Mouse (Mus musculus) liver, postnatal 0 days (tissue): Measurements from ENCODE around the gene Map10. TPM values are rescaled to one million over a fixed set of nuclear protein-coding genes. Genes with fewer than 3 reads are reported as not detected.
A peak's percentile ranks its signal among the peaks of the same experiment; 100 is the strongest.

Experiments
- ATAC-seq: fragments of 200-750 bp; cut with Nextera tagmentation; 2 replicates; pipeline ENCODE4 v1.8.0; 2017; ENCODE audit warnings: mild to moderate bottlenecking, moderate library complexity
- DNase-seq: peaks from one replicate; pipeline ENCODE4 v3.0.0-alpha.2; 2016
- H3K27ac ChIP-seq: fragments of 300-500 bp; sonication (generic); 2 replicates; pipeline ENCODE4 v1.5.1; 2014; ENCODE audit warnings: antibody characterized with exemption, moderate library complexity, mild to moderate bottlenecking, low read depth
- H3K27me3 ChIP-seq: fragments of 300-500 bp; sonication (generic); 2 replicates; pipeline ENCODE4 v1.6.1; 2014; ENCODE audit warnings: low read length, control low read depth, mixed read lengths; ENCODE audit not compliant: insufficient read depth
- H3K36me3 ChIP-seq: fragments of 300-500 bp; sonication (generic); replicated peaks from 2 replicates; pipeline ENCODE4 v1.6.1; 2014; ENCODE audit warnings: mild to moderate bottlenecking, control low read depth, low read length, moderate library complexity, mixed read lengths; ENCODE audit not compliant: insufficient read depth
- H3K4me1 ChIP-seq: fragments of 300-500 bp; sonication (generic); 2 replicates; pipeline ENCODE4 v1.6.1; 2014; ENCODE audit warnings: antibody characterized with exemption, mild to moderate bottlenecking, control low read depth; ENCODE audit not compliant: insufficient read depth
- H3K4me2 ChIP-seq: fragments of 300-500 bp; sonication (generic); 2 replicates; pipeline ENCODE4 v1.6.1; 2014; ENCODE audit warnings: low read depth, mild to moderate bottlenecking, low read length, moderate library complexity, mixed read lengths
- H3K4me3 ChIP-seq: fragments of 300-500 bp; sonication (generic); 2 replicates; pipeline ENCODE4 v1.5.1; 2014; ENCODE audit warnings: low read depth, low read length
- H3K9ac ChIP-seq: fragments of 300-500 bp; sonication (generic); replicated peaks from 2 replicates; pipeline ENCODE4 v1.6.1; 2014; ENCODE audit warnings: mild to moderate bottlenecking, moderate library complexity
- H3K9me3 ChIP-seq: fragments of 300-500 bp; sonication (generic); 2 replicates; pipeline ENCODE4 v1.6.1; 2016; ENCODE audit warnings: mild to moderate bottlenecking, control low read depth, low read length, mixed read lengths
- CTCF ChIP-seq: sonication (generic); IDR thresholded peaks from 2 replicates; pipeline ENCODE4 v1.5.1; 2016; ENCODE audit warnings: antibody characterized with exemption, low read depth
- EP300 ChIP-seq: IDR thresholded peaks from 2 replicates; pipeline ENCODE4 v1.6.1; 2016; ENCODE audit warnings: antibody characterized with exemption, low read depth, mild to moderate bottlenecking
- WGBS: fragments of 180-500 bp; shearing (Covaris S2); extraction: QIAGEN DNeasy Blood & Tissue Kit; methylation state at CpG from one replicate; pipeline ENCODE4 v1.1.7; 2014; ENCODE audit not compliant: insufficient replicate concordance; 5-methylcytosine and 5-hydroxymethylcytosine counted together
- polyA plus RNA-seq: library from polyadenylated mRNA; unstranded; fragments of >200 nt; fragmentation: Nextera tagmentation; extraction: Ambion mirVana; gene quantifications from 2 replicates; pipeline ENCODE4 v1.2.1, GENCODE M21; 2015

Gene Map10
- polyA plus RNA-seq, 1 experiment from 2014 or later = 0.67 TPM

DNA sequence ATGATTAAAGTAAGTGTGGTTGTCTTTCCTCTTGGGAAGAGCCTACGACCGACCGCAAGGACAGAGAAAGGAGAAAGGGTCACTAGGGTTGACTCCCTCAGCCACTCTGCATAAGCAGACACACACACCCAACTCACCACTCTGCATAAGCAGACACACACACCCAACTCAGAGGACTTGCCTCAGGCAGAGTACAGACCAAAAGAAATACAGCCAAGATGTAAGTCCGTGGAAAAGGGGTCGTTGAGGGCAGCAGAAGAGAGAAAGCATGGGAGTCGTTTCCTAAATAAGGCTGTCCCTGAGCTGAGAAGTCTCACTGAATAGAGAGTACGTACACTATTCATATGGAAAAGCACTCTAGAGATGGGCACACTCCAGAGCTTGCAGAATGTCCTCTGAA, 30.8 kb downstream of the Map10 start:
- no peak overlapping the region for H3K4me2 ChIP-seq
- TF ChIP-seq CTCF (no peak), EP300 (no peak)
- H3K36me3 ChIP-seq = no peaks in the 10 kb centered on the region
- H3K27ac ChIP-seq = no peak overlapping the region
- H3K4me3 ChIP-seq = no peak overlapping the region
- H3K9ac ChIP-seq = no peak overlapping the region
- H3K4me1 ChIP-seq = no peaks in the 10 kb centered on the region
- H3K9me3 ChIP-seq = no peaks in the 10 kb centered on the region; the same call in 1 of the 2 replicates
- no peaks in the 10 kb centered on the region for H3K27me3 ChIP-seq
- DNase-seq (no peak), ATAC-seq (no peak)
- WGBS = 76% methylated on average over 7 of the region's 7 CpGs

GRCm38 (mm10) chr8:125702868-125703473, 33.4 kb downstream of the Map10 start:
- no peak overlapping the region for H3K4me3 ChIP-seq
- WGBS = 81% methylated on average over 15 of the region's 15 CpGs
- no peaks in the 10 kb centered on the region for H3K27me3 ChIP-seq
- no peak overlapping the region for H3K4me2 ChIP-seq
- no peak overlapping the region for H3K9ac ChIP-seq
- no peaks in the 10 kb centered on the region; the same call in 1 of the 2 replicates for H3K9me3 ChIP-seq
- no peaks in the 10 kb centered on the region for H3K4me1 ChIP-seq
- ATAC-seq (no peak), DNase-seq (no peak)
- H3K27ac ChIP-seq = no peak overlapping the region
- TF ChIP-seq CTCF = no peak
- no peak for TF ChIP-seq EP300
- no peaks in the 10 kb centered on the region for H3K36me3 ChIP-seq

DNA sequence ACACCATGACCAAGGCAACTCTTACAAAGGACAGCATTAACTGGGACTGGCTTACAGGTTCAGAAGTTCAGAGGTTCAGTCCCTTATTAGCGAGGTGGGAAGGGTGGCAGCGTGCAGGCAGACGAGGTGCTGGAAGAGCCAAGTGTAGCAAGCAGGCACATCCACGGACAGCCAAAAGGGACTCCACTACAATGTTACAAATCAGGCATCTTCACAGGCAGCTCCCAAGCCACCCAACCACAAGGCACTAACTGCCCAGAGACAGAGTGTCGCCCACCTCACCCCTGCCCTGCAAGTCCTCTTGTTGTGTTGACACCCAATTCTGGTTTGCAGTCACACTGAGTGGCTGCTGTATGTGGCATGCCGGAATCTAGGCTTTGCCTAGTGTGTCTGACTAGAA, 34.8 kb downstream of the Map10 start:
- Histone ChIP-seq H3K4me3 (no peak overlapping the region), H3K27me3 (no peaks in the 10 kb centered on the region), H3K9me3 (no peaks in the 10 kb centered on the region), H3K4me2 (no peak overlapping the region), H3K4me1 (no peaks in the 10 kb centered on the region), H3K9ac (no peak overlapping the region), H3K27ac (no peak overlapping the region), H3K36me3 (no peaks in the 10 kb centered on the region)
- ATAC-seq (no peak), DNase-seq (no peak)
- WGBS = 84% methylated on average over 6 of the region's 6 CpGs
- no peak for TF ChIP-seq EP300

GRCm38 (mm10) chr8:125705816-125706215, 36.2 kb downstream of the Map10 start:
- no peak overlapping the region for H3K9ac ChIP-seq
- no peak overlapping the region for H3K4me3 ChIP-seq
- H3K27ac ChIP-seq = no peak overlapping the region
- ATAC-seq (no peak), DNase-seq (no peak)
- no peak for TF ChIP-seq EP300
- TF ChIP-seq CTCF = no peak
- no peaks in the 10 kb centered on the region for H3K36me3 ChIP-seq
- no peaks in the 10 kb centered on the region for H3K27me3 ChIP-seq
- no peaks in the 10 kb centered on the region for H3K9me3 ChIP-seq
- no peaks in the 10 kb centered on the region for H3K4me1 ChIP-seq
- WGBS = 84% methylated on average over 7 of the region's 7 CpGs
- no peak overlapping the region for H3K4me2 ChIP-seq

- no peak overlapping the region for H3K9ac ChIP-seq
- H3K4me1 ChIP-seq = no peaks in the 10 kb centered on the region
- no peaks in the 10 kb centered on the region for H3K9me3 ChIP-seq
- no peaks in the 10 kb centered on the region for H3K36me3 ChIP-seq
- ATAC-seq = no peak
- H3K27me3 ChIP-seq = no peaks in the 10 kb centered on the region
- no peak overlapping the region for H3K27ac ChIP-seq
- H3K4me2 ChIP-seq = no peak overlapping the region
- WGBS = 82% methylated on average over 5 of the region's 5 CpGs
- no peak for DNase-seq
- TF ChIP-seq EP300 (no peak), CTCF (no peak)
- H3K4me3 ChIP-seq = no peak overlapping the region
Measured at GRCm38 (mm10) chr8:125709171-125709570, 39.6 kb downstream of the Map10 start.

- TF ChIP-seq EP300 (peak; percentile 90), CTCF (no peak)
Measured at GRCm38 (mm10) chr8:125711514-125711913, 41.9 kb downstream of the Map10 start.

GRCm38 (mm10) chr8:125716211-125716610, 46.6 kb downstream of the Map10 start:
- Histone ChIP-seq H3K36me3 (no peaks in the 10 kb centered on the region), H3K9ac (no peak overlapping the region), H3K9me3 (no peaks in the 10 kb centered on the region), H3K4me1 (no peaks in the 10 kb centered on the region), H3K27ac (no peak overlapping the region), H3K27me3 (no peaks in the 10 kb centered on the region), H3K4me3 (no peak overlapping the region), H3K4me2 (no peak overlapping the region)
- TF ChIP-seq EP300 (no peak), CTCF (no peak)
- WGBS = 49% methylated on average over 4 of the region's 4 CpGs
- ATAC-seq (no peak), DNase-seq (no peak)

More at GRCm38 (mm10) chr8:125711514-125711913, 41.9 kb downstream of the Map10 start:
- DNase-seq (no peak), ATAC-seq (peak; percentile 97)
- Histone ChIP-seq H3K4me1 (no peaks in the 10 kb centered on the region), H3K4me3 (no peak overlapping the region), H3K4me2 (no peak overlapping the region), H3K9me3 (no peaks in the 10 kb centered on the region), H3K27ac (no peak overlapping the region), H3K9ac (no peak overlapping the region), H3K36me3 (no peaks in the 10 kb centered on the region), H3K27me3 (no peaks in the 10 kb centered on the region)
- 53% methylated on average over 5 of the region's 5 CpGs for WGBS
